Mouse (Mus musculus): ENCODE measurements at regions not wholly inside any gene's neighbourhood (a gene's known extent, or its start where the extent isn't known, plus 50 kb on each side); places are given as distances from the start of the nearest gene placed in this dataset.

- in situ Hi-C loops (cut with MboI, MseI) = no loop called here
Measured at GRCm38 (mm10) chr1:76644895-76645294, 870.0 kb downstream of the Epha4 start.

GRCm38 (mm10) chr1:76654826-76655225, 860.1 kb downstream of the Epha4 start:
- in situ Hi-C loops (cut with MboI, MseI) = no loop called here

- in situ Hi-C loops (cut with MboI, MseI) = no loop called here
Measured at GRCm38 (mm10) chr1:76658228-76658627, 856.7 kb downstream of the Epha4 start.

- in situ Hi-C loops (cut with MboI, MseI) = no loop called here
Measured at GRCm38 (mm10) chr1:76660146-76660545, 854.7 kb downstream of the Epha4 start.

GRCm38 (mm10) chr1:76664381-76664780, 850.5 kb downstream of the Epha4 start:
- in situ Hi-C loops (cut with MboI, MseI) = no loop called here

GRCm38 (mm10) chr1:76676836-76677235, 838.1 kb downstream of the Epha4 start:
- in situ Hi-C loops (cut with MboI, MseI) = no loop called here

- in situ Hi-C loops (cut with MboI, MseI) = no loop called here
Measured at GRCm38 (mm10) chr1:76705556-76705955, 809.3 kb downstream of the Epha4 start.

- in situ Hi-C loops (cut with MboI, MseI) = no loop called here
Measured at GRCm38 (mm10) chr1:76717639-76718292, 797.1 kb downstream of the Epha4 start.

GRCm38 (mm10) chr1:76724453-76724852, 790.4 kb downstream of the Epha4 start:
- in situ Hi-C loops (cut with MboI, MseI) = no loop called here

- in situ Hi-C loops (cut with MboI, MseI) = no loop called here
Measured at GRCm38 (mm10) chr1:76737003-76737402, 777.9 kb downstream of the Epha4 start.

GRCm38 (mm10) chr1:76737663-76738062, 777.2 kb downstream of the Epha4 start:
- in situ Hi-C loops (cut with MboI, MseI) = no loop called here

- in situ Hi-C loops (cut with MboI, MseI) = no loop called here
Measured at GRCm38 (mm10) chr1:76772694-76773093, 742.2 kb downstream of the Epha4 start.

- in situ Hi-C loops (cut with MboI, MseI) = no loop called here
Measured at GRCm38 (mm10) chr1:76786871-76787270, 728.0 kb downstream of the Epha4 start.

- in situ Hi-C loops (cut with MboI, MseI) = no loop called here
Measured at GRCm38 (mm10) chr1:76793438-76793837, 721.5 kb downstream of the Epha4 start.

- in situ Hi-C loops (cut with MboI, MseI) = no loop called here
Measured at GRCm38 (mm10) chr1:76819906-76820305, 695.0 kb downstream of the Epha4 start.

- in situ Hi-C loops (cut with MboI, MseI) = no loop called here
Measured at GRCm38 (mm10) chr1:76821610-76822009, 693.3 kb downstream of the Epha4 start.

GRCm38 (mm10) chr1:76829690-76830089, 685.2 kb downstream of the Epha4 start:
- in situ Hi-C loops (cut with MboI, MseI) = no loop called here

- in situ Hi-C loops (cut with MboI, MseI) = no loop called here
Measured at GRCm38 (mm10) chr1:76832311-76832710, 682.6 kb downstream of the Epha4 start.

- in situ Hi-C loops (cut with MboI, MseI) = no loop called here
Measured at GRCm38 (mm10) chr1:76835028-76835683, 679.7 kb downstream of the Epha4 start.

- in situ Hi-C loops (cut with MboI, MseI) = no loop called here
Measured at GRCm38 (mm10) chr1:76849346-76849745, 665.5 kb downstream of the Epha4 start.

- in situ Hi-C loops (cut with MboI, MseI) = no loop called here
Measured at GRCm38 (mm10) chr1:76866304-76866968, 648.5 kb downstream of the Epha4 start.

- in situ Hi-C loops (cut with MboI, MseI) = no loop called here
Measured at GRCm38 (mm10) chr1:76873207-76873606, 641.7 kb downstream of the Epha4 start.

Data from T-helper 1 cell (primary cell).